Mouse (Mus musculus): ENCODE results near the gene Cdk16.

Gene Cdk16

GRCm38 (mm10) chrX:20704295-20705082 lies 16.7 kb downstream of the Cdk16 start:
- TF ChIP-seq GATA4 (IDR thresholded peaks at IDR 0.05; ENCODE audit: insufficient replicate concordance, low read length): no peak

GRCm38 (mm10) chrX:20705083-20705402 lies 17.3 kb downstream of the Cdk16 start:
- no peak for TF ChIP-seq GATA4 (IDR thresholded peaks at IDR 0.05; ENCODE audit: insufficient replicate concordance, low read length)

- no peak for TF ChIP-seq GATA4 (IDR thresholded peaks at IDR 0.05; ENCODE audit: insufficient replicate concordance, low read length)
These were observed 40.9 kb downstream of the Cdk16 start for GRCm38 (mm10) chrX:20728681-20729080.

- TF ChIP-seq GATA4 (IDR thresholded peaks at IDR 0.05; ENCODE audit: insufficient replicate concordance, low read length): no peak
These were observed 48.7 kb downstream of the Cdk16 start for GRCm38 (mm10) chrX:20736479-20736878.

- TF ChIP-seq GATA4 (IDR thresholded peaks at IDR 0.05; ENCODE audit: insufficient replicate concordance, low read length): no peak
These were observed 61.1 kb downstream of the Cdk16 start for GRCm38 (mm10) chrX:20748829-20749228.
